Mouse (Mus musculus): Measurements from ENCODE around the gene Megf8.

DNA sequence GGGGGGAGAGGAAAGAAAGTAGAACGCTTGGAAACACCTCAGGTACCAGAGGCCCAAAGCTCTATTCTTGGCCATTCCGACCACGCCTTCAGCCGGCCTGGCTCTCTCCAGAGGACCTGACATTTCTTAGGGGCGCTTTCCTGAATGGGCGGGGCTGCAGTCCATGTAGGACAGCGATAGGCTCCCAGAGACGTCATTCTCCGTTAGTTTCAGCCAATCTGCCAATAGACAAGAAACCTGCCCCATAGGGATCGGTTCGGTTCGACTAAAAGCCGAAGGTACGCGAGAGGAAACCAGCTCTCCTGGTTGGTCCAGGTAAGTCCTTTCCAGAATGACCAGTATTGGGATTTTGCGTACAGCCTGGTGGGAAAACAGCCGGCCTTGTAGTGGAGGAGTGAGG, 59.6 kb downstream of the Megf8 start:
- TF ChIP-seq CTCF (IDR thresholded peaks at IDR 0.05; ENCODE audit: low read depth, low read length): no peak
- no peak for TF ChIP-seq POLR2A (IDR thresholded peaks at IDR 0.05; ENCODE audit: extremely low read depth, insufficient read depth, low read length)
